Mouse (Mus musculus): ENCODE results near the gene Sergef.

Sergef gene

GRCm38 (mm10) chr7:46399676-46400075 is 239.9 kb downstream of the Sergef start:
- DNase-seq: no peak

GRCm38 (mm10) chr7:46398612-46399011 is 241.0 kb downstream of the Sergef start:
- no peak for DNase-seq

- no peak for DNase-seq
Measured at GRCm38 (mm10) chr7:46397732-46398333, 241.8 kb downstream of the Sergef start.

- DNase-seq: peak; percentile 74
Measured at GRCm38 (mm10) chr7:46396928-46397731, 242.5 kb downstream of the Sergef start.

- DNase-seq: peak; percentile 80
Measured at GRCm38 (mm10) chr7:46396231-46396927, 243.2 kb downstream of the Sergef start, which contains the start of gene Kcnc1. TSS of gene Kcnc1 (plus strand) at chr7:46396497.

GRCm38 (mm10) chr7:46395571-46395970 is 244.0 kb downstream of the Sergef start:
- DNase-seq: no peak

GRCm38 (mm10) chr7:46394933-46395332 is 244.7 kb downstream of the Sergef start:
- no peak for DNase-seq

- no peak for DNase-seq
Measured at GRCm38 (mm10) chr7:46393718-46394511, 245.7 kb downstream of the Sergef start.
